Mouse (Mus musculus) monocyte, adult 2 months (primary cell): ENCODE data around the gene Bptf.
"Not testable (repeated sequence)": the region's sequence is repeated elsewhere in the genome, so short reads cannot be mapped to it uniquely, and the experiment has no call there.

Experiments used
- DNase-seq, 2 experiments: peaks; one replicate each; pipeline ENCODE4 v3.0.0; 2022; ENCODE audit warnings: low spot score in 2 of 2, low read depth in 1 of 2

Gene Bptf

DNA sequence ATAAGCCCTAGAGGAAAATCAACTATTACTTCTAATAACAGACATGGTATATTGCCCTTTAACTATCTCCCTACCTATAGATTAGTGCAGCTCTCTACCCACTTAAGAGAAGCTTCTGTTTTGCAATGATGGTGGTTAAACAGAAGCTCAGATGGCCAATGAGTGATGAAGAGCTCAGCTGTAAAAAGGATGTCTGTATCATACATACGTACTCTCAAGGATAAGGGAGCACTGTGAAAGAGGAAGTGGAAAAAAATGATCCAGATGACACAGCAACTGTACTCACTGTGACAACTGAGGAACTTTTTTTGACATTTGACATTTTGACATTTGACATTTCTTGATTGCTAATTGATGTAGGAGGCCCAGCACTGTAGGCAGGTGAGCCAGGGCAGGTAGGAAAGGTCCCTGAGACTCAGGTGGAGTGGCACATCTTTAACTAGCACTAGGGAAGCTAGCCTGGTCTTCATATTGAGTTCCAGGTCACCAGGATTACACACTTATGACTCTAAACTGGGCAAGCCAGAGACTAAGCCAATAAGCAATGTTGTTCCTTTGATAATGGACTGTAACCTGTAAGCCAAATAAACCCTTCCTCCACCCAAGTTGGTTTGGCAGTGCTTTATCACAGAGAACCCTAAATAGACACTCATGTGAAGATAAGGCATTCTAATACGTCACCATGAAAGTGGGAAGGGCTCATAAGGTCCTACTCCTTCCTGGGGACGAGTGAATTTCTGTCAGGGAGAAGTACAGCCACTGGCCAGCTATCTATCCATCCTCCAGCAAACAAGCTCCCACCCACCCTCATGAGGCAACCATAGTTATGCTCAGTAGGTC is 137.5 kb downstream of the Bptf start:
- no peak for DNase-seq

DNA sequence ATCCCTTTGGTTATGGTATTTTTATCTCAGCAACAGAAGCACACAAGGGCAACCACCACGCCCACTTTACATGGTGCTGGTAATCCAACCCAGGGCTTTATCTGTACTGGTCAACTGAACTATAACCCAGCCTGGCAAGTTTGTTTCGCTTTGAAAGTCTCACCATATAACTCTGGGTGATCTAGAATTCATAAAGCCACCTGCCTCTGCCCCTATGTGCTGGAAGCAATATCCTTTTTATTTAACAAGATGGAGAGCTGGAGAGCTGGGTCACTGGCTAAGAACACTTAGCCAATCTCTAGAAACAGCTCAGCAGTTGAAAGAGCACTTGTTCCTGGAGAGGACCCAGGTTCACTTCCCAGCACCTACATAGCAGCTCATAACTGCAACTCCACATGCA is 144.5 kb downstream of the Bptf start:
- no peak for DNase-seq

DNA sequence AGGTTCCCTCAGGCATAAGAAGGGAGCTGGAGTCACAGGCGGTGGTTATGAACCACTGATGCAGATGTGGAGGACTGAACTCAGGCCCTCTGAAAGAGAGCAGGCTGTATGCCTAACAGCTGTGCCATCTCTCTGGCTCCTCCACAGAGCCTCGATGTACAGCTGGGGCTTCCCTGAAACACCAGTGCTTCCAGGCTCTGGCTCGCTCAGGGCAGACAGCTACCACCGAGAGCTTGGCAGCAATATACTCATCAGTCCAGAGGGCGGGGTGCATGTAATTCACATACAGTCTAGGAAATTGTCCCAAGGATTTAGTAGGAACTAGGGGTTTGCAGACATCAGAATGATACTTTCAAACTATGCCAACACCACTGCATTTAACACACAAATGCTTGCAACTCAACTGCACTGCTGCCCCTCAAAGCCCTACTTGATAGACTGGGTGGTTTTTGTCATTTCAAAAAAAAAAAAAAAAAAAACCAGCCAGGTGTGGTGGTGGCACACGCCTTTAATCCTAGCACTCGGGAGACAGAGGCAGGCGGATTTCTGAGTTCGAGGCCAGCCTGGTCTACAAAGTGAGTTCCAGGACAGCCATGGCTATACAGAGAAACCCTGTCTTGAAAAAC is 145.8 kb downstream of the Bptf start:
- DNase-seq: not testable (repeated sequence)
